Mouse (Mus musculus): ENCODE measurements around the gene Kif17.

The Kif17 gene

DNA sequence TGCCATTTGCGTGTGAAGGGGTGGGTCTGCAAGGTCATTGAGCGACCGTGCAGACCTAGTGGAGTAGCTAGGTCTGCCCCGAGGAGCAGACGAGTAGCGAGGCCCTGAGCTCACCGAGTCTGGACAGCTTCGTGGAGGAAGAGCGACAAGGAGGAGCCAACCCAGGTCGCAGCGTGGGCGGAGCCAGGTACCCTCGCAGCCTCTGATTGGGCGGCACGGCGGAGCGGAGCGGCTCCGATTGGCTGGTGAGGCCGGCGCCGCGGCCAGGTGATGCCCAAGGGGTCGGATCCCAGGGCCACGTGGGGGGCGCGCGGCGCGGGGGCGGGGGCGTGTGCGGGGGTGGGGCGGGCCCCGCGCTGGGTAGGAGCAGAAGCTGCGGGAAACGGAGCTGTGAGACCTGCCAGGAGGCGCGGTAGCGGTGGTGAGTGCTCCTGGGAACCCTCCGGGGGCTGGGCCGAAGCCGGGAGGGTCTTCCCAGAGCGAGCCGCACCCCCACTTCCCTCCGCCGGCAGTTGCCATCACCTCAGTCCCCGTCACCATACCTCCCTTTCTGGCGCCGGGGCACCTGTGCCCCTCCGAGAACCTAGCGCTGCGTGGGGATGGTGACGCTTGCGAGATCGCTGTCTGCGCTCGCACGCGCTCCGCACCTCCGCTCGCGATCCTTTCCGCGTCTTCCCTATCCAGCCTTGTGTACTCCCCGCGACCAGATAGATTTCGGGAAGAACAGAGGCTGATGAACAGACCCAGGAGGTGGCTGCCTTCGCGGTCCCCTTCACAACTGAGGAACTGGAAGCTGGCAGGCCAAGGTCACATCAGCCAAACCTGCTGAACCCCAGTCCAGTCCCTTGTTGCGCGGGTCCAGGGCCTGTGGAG lies at the start of gene Kif17, which contains the start of gene Sh2d5:
Kif17 (plus strand) TSS at position 348 of the 873 bp plus-strand sequence.
Sh2d5 (plus strand) TSS at position 316 of the 873 bp plus-strand sequence.
- peak; percentile 56 for DNase-seq (ENCODE audit: low spot score)

DNA sequence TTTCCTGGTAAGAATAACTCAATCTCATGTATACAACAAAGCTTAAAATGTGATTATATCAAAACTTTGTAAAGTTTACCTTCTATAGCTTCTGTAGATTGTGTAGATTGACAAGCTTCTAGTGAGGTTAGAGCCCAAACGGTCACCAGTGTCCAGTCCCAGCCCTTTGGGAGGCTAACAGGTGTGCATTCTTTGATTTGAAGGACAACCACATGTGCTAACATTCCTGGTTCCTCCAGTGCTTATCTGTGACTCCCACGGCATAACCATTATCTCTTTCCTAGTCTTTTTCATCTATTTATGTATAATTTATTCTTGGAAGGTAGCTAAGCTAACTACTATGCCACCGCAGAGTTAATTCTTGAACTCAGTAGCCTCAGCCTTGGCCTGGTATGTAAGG lies 49.5 kb upstream of the Kif17 start:
- no peak for DNase-seq (ENCODE audit: low spot score)

DNA sequence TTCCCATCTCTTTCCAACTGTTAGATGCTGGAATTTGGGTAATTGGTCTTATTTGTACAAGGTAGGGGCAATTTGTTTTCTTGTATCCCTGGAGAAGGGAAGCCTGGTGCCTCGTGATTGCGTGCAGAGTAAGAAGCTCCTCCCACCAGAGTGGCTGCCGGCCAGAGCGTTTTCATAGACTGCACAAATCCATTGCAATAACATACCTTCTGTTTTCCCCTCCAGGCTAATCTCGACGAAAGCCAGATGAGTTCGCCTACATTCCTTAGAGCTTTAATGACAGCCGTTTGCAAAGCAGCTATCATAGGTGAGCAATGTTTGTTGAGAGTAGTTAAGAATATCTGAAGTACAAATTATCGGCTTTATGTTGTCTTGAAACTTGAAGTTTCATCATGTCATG lies 48.5 kb upstream of the Kif17 start:
- no peak for DNase-seq (ENCODE audit: low spot score)

DNA sequence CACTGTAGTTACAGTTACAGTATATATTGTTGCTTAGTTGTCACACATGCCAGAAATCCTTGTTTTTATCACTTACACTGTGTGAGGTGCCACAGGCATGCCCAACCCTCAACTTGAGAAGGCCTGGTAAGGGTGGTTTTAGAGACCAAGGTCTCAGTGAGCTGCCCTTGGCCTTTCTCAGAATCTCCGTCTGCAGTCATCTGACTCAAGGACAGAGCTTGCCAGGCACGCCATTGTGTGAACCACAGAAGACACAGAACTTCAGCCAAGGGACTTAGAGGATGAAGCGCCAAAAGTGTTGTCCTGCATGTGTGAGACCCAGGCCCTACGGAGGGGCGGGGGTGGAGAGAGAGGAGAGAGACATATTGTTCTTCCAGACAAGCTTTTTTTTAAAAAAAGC lies 40.1 kb upstream of the Kif17 start:
- DNase-seq (ENCODE audit: low spot score): no peak

DNA sequence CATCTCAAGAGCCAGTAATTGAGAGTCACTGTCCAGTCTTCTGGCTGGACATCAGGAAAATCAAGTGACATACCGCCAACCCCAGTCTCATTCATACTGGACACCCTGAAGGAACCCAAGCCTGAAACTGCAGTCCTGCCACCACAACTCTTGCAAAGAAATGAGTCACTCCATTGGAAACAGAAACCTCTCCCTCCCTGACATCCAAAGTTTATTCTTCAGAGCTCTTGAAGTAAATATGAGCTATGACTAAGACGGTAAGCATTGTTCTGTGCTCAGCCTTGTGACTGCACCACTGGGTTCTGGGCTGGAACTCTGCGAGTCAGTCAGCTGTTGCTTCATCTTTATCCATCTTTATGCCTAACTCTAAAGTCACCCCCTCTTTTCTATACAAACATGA lies 36.4 kb upstream of the Kif17 start:
- DNase-seq (ENCODE audit: low spot score): no peak

DNA sequence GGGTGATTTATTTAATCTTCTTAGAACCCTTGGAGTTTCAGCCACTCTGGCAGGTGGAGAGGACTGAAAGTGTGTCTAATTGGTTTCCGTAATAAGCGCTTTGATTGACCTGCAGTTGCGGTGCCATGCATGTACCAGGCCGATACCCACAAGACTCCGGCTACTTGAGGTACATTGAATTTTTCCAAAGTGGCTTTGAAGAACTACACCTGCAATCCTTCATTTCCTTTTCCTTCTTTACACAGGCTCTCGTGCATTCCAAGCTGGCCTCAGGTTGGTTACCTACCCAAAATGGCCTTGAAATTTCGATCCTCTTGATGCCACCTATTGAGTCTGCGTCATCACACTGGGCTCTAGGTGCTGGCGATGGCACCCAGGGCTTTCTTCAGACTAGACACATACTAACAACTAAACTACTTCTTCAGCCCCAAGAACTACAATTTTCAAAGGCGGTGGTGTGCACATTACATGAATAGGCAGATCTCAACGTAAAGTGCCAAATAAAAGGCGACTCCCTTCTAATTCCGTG lies 34.5 kb upstream of the Kif17 start:
- no peak for DNase-seq (ENCODE audit: low spot score)

DNA sequence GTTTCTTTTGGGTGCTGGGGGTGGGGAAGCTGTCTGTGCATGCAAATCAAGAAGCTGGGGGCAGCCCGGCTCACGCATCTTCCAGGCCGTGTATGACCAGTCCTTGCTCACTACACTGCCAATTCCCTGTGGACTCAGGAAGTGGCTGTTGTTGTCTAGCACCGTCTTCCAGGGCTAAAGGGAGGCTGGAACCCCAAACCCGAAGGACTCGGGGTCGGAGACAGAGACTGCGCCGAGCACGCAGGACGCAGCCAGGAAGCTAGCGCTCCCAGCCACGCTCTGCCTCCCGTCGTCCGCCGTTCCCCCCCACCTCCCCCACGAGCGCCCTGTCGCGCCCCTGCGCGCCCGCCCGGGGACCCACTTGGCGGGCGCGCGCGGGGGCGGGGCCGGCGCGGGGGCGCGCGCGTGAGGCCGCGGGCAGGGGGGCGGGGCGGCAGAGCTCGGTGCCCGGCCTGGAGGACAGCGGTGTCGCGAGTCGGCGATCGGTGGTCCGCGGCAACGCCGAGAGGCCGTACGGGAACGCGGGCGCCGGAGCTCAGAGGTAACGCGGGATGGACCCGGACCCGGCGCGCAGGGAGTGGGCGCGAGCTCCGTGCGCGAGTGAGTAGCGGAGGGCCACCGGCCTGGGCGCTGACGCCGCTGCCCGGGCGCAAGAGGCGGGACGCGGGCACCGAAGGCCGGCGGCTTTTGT lies 33.9 kb upstream of the Kif17 start, which contains the start of gene Hp1bp3:
Hp1bp3 (plus strand) TSS at position 97 of the 691 bp plus-strand sequence.
- peak; percentile 79 for DNase-seq (ENCODE audit: low spot score)

DNA sequence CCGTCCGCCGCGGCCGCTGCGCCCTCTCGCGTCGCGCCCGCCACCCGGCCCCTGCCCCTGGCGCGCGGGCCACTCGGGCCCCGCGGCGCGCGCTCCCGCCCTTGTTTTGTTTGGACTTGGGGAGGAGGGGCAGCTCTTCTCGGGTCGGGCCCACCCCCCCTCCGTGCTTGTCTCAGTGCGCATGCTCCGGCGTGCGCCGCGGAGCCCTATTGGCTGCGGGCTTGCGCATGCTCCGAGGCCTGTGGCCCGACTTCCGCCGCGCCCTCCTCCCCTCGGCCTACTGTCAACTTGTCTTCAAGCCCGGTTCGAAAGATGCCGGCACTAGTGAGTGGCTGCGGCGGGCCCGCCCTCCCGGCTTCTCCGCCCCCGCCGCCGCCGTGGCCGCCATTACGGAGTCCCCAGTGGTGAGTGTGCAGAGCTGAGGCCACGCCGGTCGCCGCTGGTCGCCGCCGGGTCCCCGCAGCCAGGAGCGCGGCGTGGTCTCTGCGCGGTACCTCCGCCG lies 33.3 kb upstream of the Kif17 start:
- peak; percentile 98 for DNase-seq (ENCODE audit: low spot score)

DNA sequence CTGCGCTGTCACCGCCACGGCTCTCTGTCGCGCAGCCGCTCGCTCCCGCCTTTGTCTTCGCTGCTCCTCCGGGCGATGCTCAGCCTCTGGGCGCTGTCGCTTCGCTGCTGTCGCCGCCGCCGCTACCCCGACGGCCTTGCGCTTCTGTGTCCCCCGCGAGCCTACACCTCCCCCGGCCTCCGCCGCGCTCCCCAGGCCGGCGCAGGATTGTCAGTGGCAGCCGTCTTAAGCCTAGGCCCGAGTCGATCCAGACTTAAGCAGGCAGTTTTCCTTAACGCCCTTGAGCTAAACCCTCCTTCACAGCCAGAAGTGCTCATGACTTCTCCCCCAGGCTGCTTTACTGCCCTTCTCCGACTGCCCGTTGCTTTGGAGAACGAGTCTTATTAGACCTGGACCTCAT lies 32.8 kb upstream of the Kif17 start:
- peak; percentile 36 for DNase-seq (ENCODE audit: low spot score)

DNA sequence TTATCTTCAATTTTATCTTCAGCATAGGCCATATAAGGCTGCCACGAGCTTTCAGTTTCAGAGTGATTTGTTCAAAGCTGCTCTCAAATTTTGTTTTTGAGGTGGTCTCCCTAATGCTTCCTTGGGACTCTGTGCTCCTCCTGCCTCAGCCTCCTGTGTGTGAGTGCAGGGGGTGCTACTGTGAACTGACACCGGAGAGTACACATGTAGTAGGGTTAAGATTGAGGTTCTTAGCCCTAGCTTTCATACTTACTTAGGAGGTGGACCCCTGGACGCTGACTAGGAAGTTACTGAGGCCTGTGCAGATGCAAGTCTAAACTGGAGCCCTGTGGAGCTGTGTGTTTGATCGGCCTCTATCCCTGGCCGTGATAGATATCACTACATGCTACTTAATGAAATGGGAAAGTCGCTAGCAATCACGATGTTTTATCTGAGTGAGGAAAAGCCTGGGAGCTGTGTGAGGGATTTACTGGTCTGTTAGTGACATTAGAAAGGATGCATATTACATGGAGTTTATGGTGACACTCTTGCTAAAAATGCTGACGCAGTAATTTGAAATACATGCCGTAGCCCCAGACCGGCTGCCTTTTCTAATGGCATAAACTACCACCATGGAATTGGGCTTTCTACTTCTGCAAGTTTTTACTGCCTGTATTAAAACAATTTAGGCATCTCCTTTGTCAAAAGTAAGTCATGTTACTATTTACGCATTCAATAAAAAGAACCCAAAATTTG lies 32.1 kb upstream of the Kif17 start:
- DNase-seq (ENCODE audit: low spot score): no peak

DNA sequence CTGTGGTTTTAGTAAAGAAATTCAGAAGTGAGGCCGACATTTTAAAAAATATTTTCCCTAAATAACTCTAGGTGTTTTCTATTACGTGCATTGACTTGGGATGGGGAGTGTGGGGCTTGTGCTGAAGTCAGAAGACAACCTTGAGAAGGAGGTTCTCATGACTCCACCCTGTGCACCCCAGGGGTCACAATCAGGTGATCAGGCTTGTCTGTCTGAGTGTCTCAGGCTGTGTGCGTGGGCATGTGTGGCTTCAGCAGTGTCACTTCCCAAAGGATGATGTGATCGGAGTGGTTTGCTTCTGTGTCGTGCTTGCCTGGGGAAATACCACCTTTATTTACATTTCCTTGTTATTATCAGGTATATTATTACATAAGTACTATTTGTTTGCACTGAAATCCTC lies 30.9 kb upstream of the Kif17 start:
- no peak for DNase-seq (ENCODE audit: low spot score)

DNA sequence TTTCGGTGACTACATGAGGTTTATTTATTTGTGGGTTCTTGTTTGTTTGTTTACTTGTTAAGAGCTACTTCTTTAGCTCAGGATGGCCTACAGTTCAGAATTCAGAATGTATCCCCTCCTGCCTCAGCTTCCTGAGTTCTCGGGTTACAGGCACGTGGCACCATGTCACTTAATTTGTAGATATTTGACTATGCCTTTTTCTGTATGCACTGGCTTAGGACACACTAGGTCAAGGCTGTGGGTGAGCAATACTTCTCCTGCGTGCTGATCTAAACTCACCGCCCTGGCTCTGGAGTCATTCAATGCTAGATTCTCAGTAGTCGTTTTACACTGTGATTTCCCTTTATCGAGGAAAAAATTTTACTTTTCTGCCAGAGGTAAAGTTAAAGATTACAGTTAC lies 29.5 kb upstream of the Kif17 start:
- no peak for DNase-seq (ENCODE audit: low spot score)

DNA sequence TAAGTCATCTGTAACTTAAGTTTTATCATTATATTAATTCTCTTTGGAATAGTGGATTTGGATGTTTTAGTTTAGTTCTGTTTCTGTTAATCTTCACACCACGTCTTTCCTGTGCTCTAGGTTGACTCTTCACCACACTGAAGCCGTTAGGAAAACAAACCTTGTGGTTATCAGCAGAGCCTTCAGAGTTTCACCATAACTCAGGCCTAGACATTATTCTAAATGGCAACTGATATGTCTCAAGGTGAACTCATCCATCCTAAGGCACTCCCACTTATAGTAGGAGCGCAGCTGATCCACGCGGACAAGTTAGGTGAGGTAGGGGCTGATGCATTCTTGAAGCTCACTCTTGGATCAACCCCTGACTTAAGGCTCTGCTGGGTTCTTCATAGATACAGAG lies 28.8 kb upstream of the Kif17 start:
- DNase-seq (ENCODE audit: low spot score): no peak

DNA sequence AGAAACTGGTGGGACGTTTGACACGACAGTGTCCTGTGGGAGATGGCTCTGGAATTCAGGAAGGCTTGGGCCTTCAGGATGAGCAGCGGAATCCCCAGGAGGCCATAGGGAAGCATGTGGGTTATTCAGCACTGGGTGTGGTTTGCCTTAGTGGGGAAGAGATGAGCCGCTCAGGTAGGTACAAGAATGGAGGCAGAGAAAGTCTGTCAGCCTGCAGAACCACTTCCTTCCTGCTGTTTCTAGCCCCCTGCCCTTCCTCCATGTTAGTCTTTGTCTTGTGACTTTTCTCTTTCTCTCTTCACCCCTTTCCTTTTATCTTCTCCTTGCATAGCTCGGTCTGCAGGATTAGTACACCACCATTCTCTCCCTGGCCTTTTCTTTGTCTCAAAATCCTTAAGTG lies 27.8 kb upstream of the Kif17 start:
- no peak for DNase-seq (ENCODE audit: low spot score)

DNA sequence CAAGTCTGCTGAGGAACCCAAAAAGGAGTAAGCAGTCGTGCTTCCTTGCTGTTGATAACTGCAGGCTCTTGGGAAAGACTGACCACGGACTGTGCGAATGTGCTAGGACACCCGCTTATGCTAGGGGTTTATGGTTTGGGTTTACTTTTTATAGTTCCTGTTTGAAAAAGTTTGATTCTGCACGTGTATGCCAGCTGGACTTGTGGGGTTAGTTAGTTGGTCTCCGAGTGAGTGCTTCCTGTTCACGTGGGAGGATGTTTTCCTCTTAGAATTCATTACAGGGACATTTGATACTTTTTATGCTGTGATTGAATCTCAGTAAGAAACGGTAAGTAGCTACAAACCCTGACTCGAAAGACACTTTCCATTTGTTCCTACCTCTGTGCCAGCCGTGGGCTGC lies 26.6 kb upstream of the Kif17 start:
- DNase-seq (ENCODE audit: low spot score): no peak

DNA sequence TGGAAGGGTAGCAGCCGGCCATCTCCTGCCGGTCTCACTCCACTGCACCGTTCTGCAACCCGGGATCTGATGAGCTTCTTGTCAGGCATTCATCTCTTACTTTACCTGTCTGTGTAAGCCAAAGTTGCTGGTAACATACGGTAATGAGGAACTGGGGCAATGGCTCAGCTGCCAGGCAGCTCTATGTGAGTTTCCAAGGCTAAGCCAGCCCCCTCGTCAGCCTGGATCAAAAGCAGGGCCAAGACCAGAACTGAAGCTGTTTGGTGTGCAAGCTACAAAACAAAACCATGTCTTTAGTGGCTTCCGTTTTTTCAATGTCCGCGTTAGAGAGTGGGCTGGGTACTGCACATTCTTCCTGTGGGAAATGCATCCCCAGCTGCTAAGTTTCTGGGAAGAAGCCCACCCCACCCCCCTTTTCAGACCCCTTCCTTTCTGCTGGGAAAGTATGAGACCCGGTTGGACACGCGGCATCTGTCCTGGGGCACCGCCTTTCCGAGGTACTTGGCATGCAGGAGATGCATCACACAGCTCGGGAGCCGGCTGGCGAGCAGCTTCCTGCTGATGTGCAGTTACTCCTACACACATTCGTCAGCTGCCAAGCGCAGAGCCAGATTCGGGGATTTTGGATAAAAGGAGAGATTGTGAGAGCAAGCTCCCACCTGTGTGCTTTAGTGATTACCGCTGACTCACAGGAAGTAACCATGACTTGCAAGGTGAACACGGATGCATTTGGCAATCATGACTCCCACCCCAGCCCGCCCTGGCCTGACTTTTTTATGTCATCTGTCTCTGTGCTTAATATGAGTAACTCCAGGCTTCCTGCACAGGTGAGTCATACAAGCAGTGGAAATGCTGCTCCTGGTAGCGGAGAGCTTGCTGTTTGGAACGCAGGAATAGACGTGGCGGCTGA lies 3.2 kb upstream of the Kif17 start:
- DNase-seq (ENCODE audit: low spot score): no peak

DNA sequence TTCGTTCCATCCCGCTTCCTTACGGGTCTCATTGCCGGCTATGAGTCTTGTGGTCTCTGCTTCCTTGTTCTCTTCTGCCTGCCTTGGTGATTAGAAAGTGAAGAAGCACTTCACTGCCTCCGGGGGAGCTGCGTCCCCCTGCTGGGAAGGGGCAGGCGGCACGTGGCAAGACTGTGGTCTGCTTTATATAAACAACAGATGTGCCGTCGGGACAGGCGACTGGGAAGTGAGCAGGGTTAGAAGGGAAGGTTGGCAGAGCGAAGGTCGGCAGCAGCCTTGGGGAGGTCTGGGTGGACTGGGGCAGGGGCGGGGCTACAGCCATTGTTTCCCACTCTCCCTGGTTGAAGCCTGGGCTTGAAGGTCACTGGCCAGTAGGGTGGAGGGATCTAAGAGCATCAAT lies 1.6 kb downstream of the Kif17 start:
- DNase-seq (ENCODE audit: low spot score): no peak

DNA sequence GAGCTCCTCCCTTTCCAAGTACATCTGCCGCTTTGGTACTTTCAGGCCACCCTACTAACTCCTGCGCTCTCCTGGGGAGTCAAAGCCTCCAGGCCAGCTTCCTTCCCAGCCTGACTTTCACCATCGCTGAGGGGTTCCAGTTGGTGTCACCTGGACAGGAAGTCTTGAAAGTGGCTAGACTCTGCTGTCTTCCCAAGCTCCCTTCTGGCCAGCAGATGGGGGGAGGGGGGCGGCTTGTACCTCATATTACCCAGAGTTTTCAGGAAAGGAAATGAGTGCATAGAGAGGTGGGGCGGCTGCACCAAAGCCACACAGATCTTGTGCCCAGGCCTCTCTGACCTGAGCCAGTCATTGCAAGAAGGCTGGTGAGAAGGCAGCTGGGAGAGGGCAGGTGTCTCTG lies 2.0 kb downstream of the Kif17 start:
- no peak for DNase-seq (ENCODE audit: low spot score)

DNA sequence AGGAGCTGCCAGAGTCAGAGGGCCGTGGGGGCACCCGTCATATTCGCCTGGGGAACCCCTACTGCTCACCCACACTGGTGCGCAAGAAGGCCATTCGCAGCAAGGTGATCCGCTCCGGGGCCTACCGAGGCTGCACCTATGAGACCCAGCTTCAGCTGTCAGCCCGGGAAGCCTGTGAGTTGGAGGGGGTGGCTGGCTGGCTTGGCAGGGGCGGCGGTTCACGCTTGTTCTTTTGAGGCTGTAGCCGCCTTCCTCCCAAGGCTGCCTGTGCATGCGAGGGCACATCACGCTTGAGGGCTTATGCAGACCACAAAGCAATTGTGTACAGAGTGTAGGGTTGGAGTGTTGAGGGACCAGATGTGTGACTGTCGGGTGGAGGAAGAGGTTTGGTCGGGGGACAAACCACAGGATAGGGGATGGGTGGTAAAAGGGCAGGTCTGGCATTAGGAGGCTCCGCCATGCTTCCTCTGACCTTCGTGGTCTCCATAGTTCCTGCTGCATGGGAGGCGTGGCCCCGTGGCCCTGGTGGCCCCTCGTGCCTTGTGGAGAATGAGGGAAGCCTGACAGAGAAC lies 7.0 kb downstream of the Kif17 start:
- DNase-seq (ENCODE audit: low spot score): no peak

DNA sequence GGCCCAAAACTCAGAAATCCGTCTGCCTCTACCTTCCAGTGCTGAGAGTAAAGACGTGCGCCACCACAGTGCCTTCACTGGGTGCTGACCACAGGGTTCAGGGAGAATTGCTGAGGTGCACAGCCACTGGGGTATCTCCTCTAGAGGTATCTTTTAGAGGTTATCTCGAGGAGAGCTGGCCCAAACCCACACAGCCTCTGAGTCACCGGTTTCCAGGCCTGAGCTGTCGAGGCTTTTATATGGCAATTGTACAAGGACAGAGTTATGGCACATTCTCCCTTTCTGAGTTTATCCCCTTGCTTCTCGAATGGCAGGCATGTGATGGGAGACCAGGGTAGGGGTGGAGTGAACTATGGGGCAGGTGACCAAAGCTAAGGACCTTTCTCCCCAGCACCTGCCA lies 8.4 kb downstream of the Kif17 start:
- no peak for DNase-seq (ENCODE audit: low spot score)

DNA sequence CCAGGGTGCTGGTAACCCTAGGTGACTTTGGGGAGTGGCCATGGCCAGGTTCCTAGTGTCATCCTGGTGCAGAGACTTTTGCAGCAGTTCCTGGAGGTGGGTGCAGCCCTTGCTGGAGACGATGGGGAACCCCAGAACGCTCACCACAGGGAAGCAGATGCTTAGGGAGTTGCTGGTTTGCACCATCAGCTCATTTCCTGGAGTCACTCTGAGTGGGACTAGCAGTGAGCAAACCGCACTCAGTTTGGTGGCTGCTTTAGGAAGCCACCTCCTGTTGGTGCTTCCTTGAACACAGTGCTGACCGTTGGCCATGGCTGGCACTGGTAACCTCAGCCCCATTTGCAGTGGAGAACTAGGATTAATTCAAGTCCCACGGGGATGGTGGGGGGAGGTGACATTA lies 9.2 kb downstream of the Kif17 start:
- no peak for DNase-seq (ENCODE audit: low spot score)

Data from urinary bladder, postnatal 25 days (tissue).